Mouse (Mus musculus): ENCODE measurements around the gene Prss43.

- TF ChIP-seq ZC3H11A (IDR thresholded peaks at IDR 0.05; ENCODE audit: borderline replicate concordance, low read depth, low read length) (no peak), CHD2 (IDR thresholded peaks at IDR 0.05; ENCODE audit: low read depth, low read length) (no peak), MAFK (IDR thresholded peaks at IDR 0.05; ENCODE audit: insufficient read depth, low read depth, low read length) (no peak), HCFC1 (IDR thresholded peaks at IDR 0.05; ENCODE audit: borderline replicate concordance, insufficient read depth, low read length) (no peak)
Observed at GRCm38 (mm10) chr9:110803294-110803693, 23.2 kb upstream of the Prss43 start.
